Comparison of ENCODE assay signal across 12 mouse cellular contexts in the genomic region with DNA sequence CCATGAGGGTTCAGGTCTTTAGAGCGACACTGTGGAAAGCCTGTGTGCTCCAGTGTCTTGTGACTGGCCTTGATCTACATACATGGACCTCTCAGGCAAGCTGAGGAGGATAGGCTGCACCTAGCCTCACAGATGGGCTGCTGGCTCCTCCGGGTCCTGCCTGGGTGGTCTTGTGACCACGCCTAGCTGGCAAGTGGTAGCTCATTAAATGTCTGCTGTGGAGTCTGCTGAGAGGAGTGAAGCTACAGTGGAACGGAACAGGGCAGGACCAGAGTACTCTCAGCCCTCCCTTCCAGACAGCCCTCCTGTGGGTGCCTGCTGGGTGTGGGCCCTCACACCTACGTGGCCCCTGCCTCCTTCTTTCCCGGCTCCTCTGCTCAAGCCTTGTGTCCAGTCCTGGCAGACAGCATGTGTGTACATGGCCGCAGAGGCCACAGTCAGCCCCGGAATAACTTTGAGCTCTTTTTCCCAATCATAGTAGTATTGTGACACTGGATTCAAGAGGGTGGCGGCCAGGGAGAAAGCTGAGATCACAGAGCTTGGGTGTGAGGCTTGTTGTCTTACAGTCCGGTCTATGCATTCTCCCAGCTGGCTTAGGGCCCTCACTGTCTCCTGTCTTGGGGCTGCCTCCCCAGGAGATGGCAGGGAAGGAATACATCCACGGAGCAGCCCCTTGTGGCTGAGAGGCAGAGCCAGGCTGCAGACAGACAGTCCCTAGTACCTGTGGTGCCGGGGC.
DNase-seq lines count a peak whose midpoint lies in the region; ATAC-seq and TF ChIP-seq lines count a peak whose summit lies in the region.
"Had no signal": no experiment of that assay in that cellular context is flagged by ENCODE, and none has a peak within 500 bp of the region (broad histone marks: within the 10 kb centered on the region; RNA-seq: fewer than 3 reads in every experiment).

No protein-coding gene starts in this region.

- H3K9ac ChIP-seq in embryonic facial prominence, embryonic 14.5 days (ENCODE audit: low read depth, low read length), result no peak overlapping the region
- H3K9ac ChIP-seq in stomach, embryonic 14.5 days (replicated peaks; ENCODE audit: low read depth, low read length), result no peak overlapping the region
- H3K9ac ChIP-seq: liver, embryonic 14.5 days had no signal

- H3K4me1 ChIP-seq in embryonic facial prominence, embryonic 14.5 days (ENCODE audit: control insufficient read depth, insufficient read depth, low read length), result peaks cover 23% of the 10 kb centered on the region
- H3K4me1 ChIP-seq in stomach, embryonic 14.5 days (ENCODE audit: control insufficient read depth, insufficient read depth, low read length), result peaks cover 33% of the 10 kb centered on the region

- H3K4me3 ChIP-seq in gastrocnemius, adult 2 months, result no peak overlapping the region
- no peak overlapping the region for H3K4me3 ChIP-seq in left cerebral cortex, adult 2 months
- no peak overlapping the region for H3K4me3 ChIP-seq in embryonic facial prominence, embryonic 14.5 days (ENCODE audit: low read depth, low read length)
- no peak overlapping the region for H3K4me3 ChIP-seq in stomach, embryonic 14.5 days (ENCODE audit: low read depth, low read length)

- WGBS in embryonic facial prominence, embryonic 14.5 days, result 56% methylated on average over 12 of the region's 12 CpGs
- 46% methylated on average over 12 of the region's 12 CpGs for WGBS in stomach, embryonic 14.5 days

- H3K36me3 ChIP-seq in embryonic facial prominence, embryonic 14.5 days (ENCODE audit: control insufficient read depth, insufficient read depth, low read length), result peaks cover 77% of the 10 kb centered on the region
- H3K36me3 ChIP-seq in stomach, embryonic 14.5 days (ENCODE audit: control insufficient read depth, insufficient read depth, low read length), result peaks cover 48% of the 10 kb centered on the region

- no peaks in the 10 kb centered on the region for H3K27me3 ChIP-seq in embryonic facial prominence, embryonic 14.5 days (replicated peaks; ENCODE audit: control insufficient read depth, insufficient read depth, low read length)
- H3K27me3 ChIP-seq in stomach, embryonic 14.5 days (ENCODE audit: control insufficient read depth, insufficient read depth, low read length), result no peaks in the 10 kb centered on the region

- ATAC-seq in embryonic facial prominence, embryonic 14.5 days (ENCODE audit: low read depth), result no peak
- ATAC-seq in stomach, embryonic 14.5 days (ENCODE audit: insufficient number of reproducible peaks, insufficient read depth, low FRiP score, low read depth), result 0 out of 2 replicates have a peak, but pooled peaks have one; percentile 11

- no peak overlapping the region for H3K4me2 ChIP-seq in embryonic facial prominence, embryonic 14.5 days (ENCODE audit: low read depth, low read length)
- H3K4me2 ChIP-seq in stomach, embryonic 14.5 days (replicated peaks; ENCODE audit: low read depth, low read length), result no peak overlapping the region

- H3K9me3 ChIP-seq in embryonic facial prominence, embryonic 14.5 days (ENCODE audit: control insufficient read depth, low read length), result no peaks in the 10 kb centered on the region
- H3K9me3 ChIP-seq in stomach, embryonic 14.5 days (ENCODE audit: control insufficient read depth, low read depth, low read length), result no peaks in the 10 kb centered on the region

- intact Hi-C loops in gastrocnemius, adult 2 months (cut with DNase I), result no loop called here
- intact Hi-C loops in gastrocnemius, postnatal 14 days (cut with DNase I; ENCODE audit: low total_unique reads), result no loop called here
- intact Hi-C loops in left cerebral cortex, postnatal 4 days (cut with DNase I), result no loop called here
- intact Hi-C loops in left cerebral cortex, adult 2 months (cut with DNase I), result no loop called here

- no peak for DNase-seq in gastrocnemius, adult 2 months
- DNase-seq in gastrocnemius, postnatal 14 days, result no peak
- peak; percentile 79 for DNase-seq in left cerebral cortex, postnatal 4 days
- no peak for DNase-seq in left cerebral cortex, adult 2 months (ENCODE audit: extremely low spot score in 1 of 2, low spot score in 2 of 2)
- DNase-seq in embryonic facial prominence, embryonic 14.5 days (ENCODE audit: low spot score), result no peak
- no peak for DNase-seq in urinary bladder, adult 18-20 months (ENCODE audit: low spot score in 2 of 2)
- no peak for DNase-seq in adrenal gland, adult 18-20 months (ENCODE audit: low spot score in 2 of 2)
- DNase-seq: cerebellum, adult 9-10 months; midbrain, embryonic 14.5 days; thymus, postnatal 25 days had no signal

- H3K27ac ChIP-seq in gastrocnemius, adult 2 months, result peak overlapping the region; percentile 20; the same call in 1 of the 2 replicates
- H3K27ac ChIP-seq in left cerebral cortex, adult 2 months, result no peak overlapping the region
- H3K27ac ChIP-seq in embryonic facial prominence, embryonic 14.5 days (replicated peaks; ENCODE audit: low read depth, low read length), result peak overlapping the region; percentile 46
- H3K27ac ChIP-seq in stomach, embryonic 14.5 days (ENCODE audit: low read length), result peak overlapping the region; percentile 53; the same call in 1 of the 2 replicates
- H3K27ac ChIP-seq: liver, embryonic 14.5 days had no signal

- no peak for TF ChIP-seq CTCF in gastrocnemius, adult 2 months (IDR thresholded peaks at IDR 0.05)
- TF ChIP-seq CTCF in left cerebral cortex, adult 2 months (IDR thresholded peaks at IDR 0.05), result no peak; the same call in 1 of the 2 replicates
